Mouse (Mus musculus) hindbrain, embryonic 14.5 days (tissue): Measurements from ENCODE around the gene Vps72. TPM values are rescaled to one million over a fixed set of nuclear protein-coding genes. Genes with fewer than 3 reads are reported as not detected.

Experiments used
- ATAC-seq: fragments of 200-750 bp; cut with Nextera tagmentation; 2 replicates; pipeline ENCODE4 v1.8.0; 2017; ENCODE audit warnings: moderate number of reproducible peaks, mild to moderate bottlenecking, moderate TSS enrichment, moderate library complexity; ENCODE audit not compliant: low FRiP score
- DNase-seq: peaks from one replicate; pipeline ENCODE4 v3.0.0-alpha.2; 2015; ENCODE audit warnings: low spot score
- H3K27ac ChIP-seq: fragments of 300-500 bp; sonication (generic); 2 replicates; pipeline ENCODE4 v1.5.1; 2014; ENCODE audit warnings: mild to moderate bottlenecking, moderate library complexity
- H3K27me3 ChIP-seq: fragments of 300-500 bp; sonication (generic); 2 replicates; pipeline ENCODE4 v1.6.1; 2014; ENCODE audit warnings: mild to moderate bottlenecking, low read length, mixed read lengths; ENCODE audit not compliant: control insufficient read depth, insufficient read depth
- H3K36me3 ChIP-seq: fragments of 300-500 bp; sonication (generic); replicated peaks from 2 replicates; pipeline ENCODE4 v1.6.1; 2014; ENCODE audit not compliant: control insufficient read depth, insufficient read depth
- H3K4me1 ChIP-seq: fragments of 300-500 bp; sonication (generic); replicated peaks from 2 replicates; pipeline ENCODE4 v1.6.1; 2014; ENCODE audit warnings: antibody characterized with exemption, low read length, mixed read lengths; ENCODE audit not compliant: control insufficient read depth, insufficient read depth
- H3K4me2 ChIP-seq: fragments of 300-500 bp; sonication (generic); replicated peaks from 2 replicates; pipeline ENCODE4 v1.6.1; 2014; ENCODE audit warnings: mild to moderate bottlenecking, moderate library complexity
- H3K4me3 ChIP-seq: fragments of 300-500 bp; sonication (generic); replicated peaks from 2 replicates; pipeline ENCODE4 v1.5.1; 2014; ENCODE audit warnings: mild to moderate bottlenecking, low read length
- H3K9ac ChIP-seq: fragments of 300-500 bp; sonication (generic); 2 replicates; pipeline ENCODE4 v1.6.1; 2014
- H3K9me3 ChIP-seq: fragments of 300-500 bp; sonication (generic); 2 replicates; pipeline ENCODE4 v1.6.1; 2016; ENCODE audit warnings: low read length; ENCODE audit not compliant: control insufficient read depth
- WGBS: fragments of 180-500 bp; shearing (Covaris S2); extraction: QIAGEN DNeasy Blood & Tissue Kit; methylation state at CpG from one replicate; pipeline ENCODE4 v1.1.7; 2014; 5-methylcytosine and 5-hydroxymethylcytosine counted together
- polyA plus RNA-seq: library from polyadenylated mRNA; unstranded; fragments of >200 nt; fragmentation: Nextera tagmentation; extraction: Ambion mirVana; gene quantifications from 2 replicates; pipeline ENCODE4 v1.2.1, GENCODE M21; 2014

Gene Vps72
- polyA plus RNA-seq, 1 experiment from 2014 or later, result 150 TPM

- Histone ChIP-seq H3K4me2 (peak within 1 kb of the TSS; percentile 68), H3K9me3 (no peaks in the 10 kb centered on the region), H3K4me3 (peak within 1 kb of the TSS; percentile 85), H3K27me3 (no peaks in the 10 kb centered on the region), H3K36me3 (peaks cover 9% of the 10 kb centered on the region), H3K27ac (peak within 1 kb of the TSS; percentile 79), H3K4me1 (peaks cover 29% of the 10 kb centered on the region), H3K9ac (peak within 1 kb of the TSS; percentile 88)
- WGBS, result under 1% methylated on average over 66 of the region's 66 CpGs
- ATAC-seq (peak; percentile 93), DNase-seq (peak; percentile 85)
Measured at GRCm38 (mm10) chr3:95159987-95160963, 49.5 kb downstream of the Vps72 start, which contains the start of gene Sema6c. Gene Sema6c (plus strand): TSS chr3:95160457.

- no peaks in the 10 kb centered on the region for H3K9me3 ChIP-seq
- no peaks in the 10 kb centered on the region for H3K27me3 ChIP-seq
- peaks cover 17% of the 10 kb centered on the region for H3K36me3 ChIP-seq
- ATAC-seq (no peak; the same call in 1 of the 2 replicates), DNase-seq (no peak)
- H3K4me2 ChIP-seq, result peak overlapping the region; percentile 68
- peaks cover 29% of the 10 kb centered on the region for H3K4me1 ChIP-seq
- WGBS, result under 1% methylated on average over 29 of the region's 30 CpGs
- H3K27ac ChIP-seq, result peak overlapping the region; percentile 79
- peak overlapping the region; percentile 85 for H3K4me3 ChIP-seq
- peak overlapping the region; percentile 88 for H3K9ac ChIP-seq
Measured at GRCm38 (mm10) chr3:95161041-95161551, 50.3 kb downstream of the Vps72 start.

GRCm38 (mm10) chr3:95161618-95162344, 51.0 kb downstream of the Vps72 start:
- Histone ChIP-seq H3K27me3 (no peaks in the 10 kb centered on the region), H3K4me1 (peaks cover 29% of the 10 kb centered on the region), H3K27ac (peak overlapping the region; percentile 79), H3K36me3 (peaks cover 24% of the 10 kb centered on the region), H3K4me2 (peak overlapping the region; percentile 68), H3K4me3 (peak overlapping the region; percentile 85), H3K9me3 (no peaks in the 10 kb centered on the region), H3K9ac (peak overlapping the region; percentile 88)
- WGBS, result under 1% methylated on average over 9 of the region's 9 CpGs
- DNase-seq (no peak), ATAC-seq (no peak)

DNA sequence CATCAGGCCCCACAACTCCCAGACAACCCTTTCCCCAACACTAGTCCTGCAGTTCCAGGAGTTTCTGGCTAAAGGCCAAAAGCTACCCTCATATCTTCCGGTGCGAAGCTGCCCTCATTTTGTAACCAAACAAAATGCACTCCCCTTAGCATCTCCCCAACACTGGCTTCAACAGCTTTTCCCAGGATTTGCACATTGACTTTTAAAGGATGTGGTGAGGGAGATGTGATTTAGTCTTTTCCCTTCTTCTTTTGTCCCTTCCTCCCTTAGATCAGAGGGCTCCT, 51.5 kb downstream of the Vps72 start:
- Histone ChIP-seq H3K27me3 (no peaks in the 10 kb centered on the region), H3K4me3 (peak overlapping the region; percentile 85), H3K9me3 (no peaks in the 10 kb centered on the region), H3K4me1 (peaks cover 29% of the 10 kb centered on the region), H3K36me3 (peaks cover 29% of the 10 kb centered on the region), H3K27ac (peak overlapping the region; percentile 51; the same call in 1 of the 2 replicates), H3K4me2 (peak overlapping the region; percentile 68), H3K9ac (peak overlapping the region; percentile 88)
- DNase-seq, result no peak
- no peak for ATAC-seq
- 16% methylated on average over 2 of the region's 2 CpGs for WGBS

GRCm38 (mm10) chr3:95163419-95164255, 52.8 kb downstream of the Vps72 start:
- Histone ChIP-seq H3K4me2 (peak overlapping the region; percentile 68), H3K4me1 (peaks cover 29% of the 10 kb centered on the region), H3K27me3 (peaks cover 8% of the 10 kb centered on the region; the same call in 1 of the 2 replicates), H3K9ac (peak overlapping the region; percentile 88), H3K9me3 (no peaks in the 10 kb centered on the region), H3K4me3 (peak overlapping the region; percentile 85), H3K36me3 (peaks cover 43% of the 10 kb centered on the region), H3K27ac (no peak overlapping the region)
- ATAC-seq, result no peak
- 42% methylated on average over 11 of the region's 11 CpGs for WGBS
- no peak for DNase-seq

DNA sequence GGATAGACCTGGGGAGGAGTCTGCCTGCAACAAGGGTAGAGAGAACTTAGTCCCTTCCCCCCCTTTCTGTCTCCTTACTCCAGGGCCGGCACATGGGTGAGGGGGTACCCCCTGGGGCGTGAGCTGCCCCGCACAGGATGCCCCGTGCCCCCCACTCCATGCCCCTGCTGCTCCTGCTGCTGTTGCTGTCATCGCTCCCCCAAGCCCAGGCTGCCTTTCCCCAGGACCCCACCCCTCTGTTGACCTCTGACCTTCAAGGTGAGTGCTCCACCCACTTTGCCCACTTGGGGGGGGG, 53.4 kb downstream of the Vps72 start:
- Histone ChIP-seq H3K4me3 (0 out of 2 replicates have a peak overlapping the region, but pooled peaks have one; percentile 85), H3K27me3 (peaks cover 13% of the 10 kb centered on the region), H3K4me2 (peak overlapping the region; percentile 68; the same call in 1 of the 2 replicates), H3K9me3 (no peaks in the 10 kb centered on the region), H3K9ac (0 out of 2 replicates have a peak overlapping the region, but pooled peaks have one; percentile 88), H3K36me3 (peaks cover 48% of the 10 kb centered on the region), H3K27ac (no peak overlapping the region), H3K4me1 (peaks cover 28% of the 10 kb centered on the region)
- 64% methylated on average over 5 of the region's 5 CpGs for WGBS
- no peak for DNase-seq
- ATAC-seq, result no peak

DNA sequence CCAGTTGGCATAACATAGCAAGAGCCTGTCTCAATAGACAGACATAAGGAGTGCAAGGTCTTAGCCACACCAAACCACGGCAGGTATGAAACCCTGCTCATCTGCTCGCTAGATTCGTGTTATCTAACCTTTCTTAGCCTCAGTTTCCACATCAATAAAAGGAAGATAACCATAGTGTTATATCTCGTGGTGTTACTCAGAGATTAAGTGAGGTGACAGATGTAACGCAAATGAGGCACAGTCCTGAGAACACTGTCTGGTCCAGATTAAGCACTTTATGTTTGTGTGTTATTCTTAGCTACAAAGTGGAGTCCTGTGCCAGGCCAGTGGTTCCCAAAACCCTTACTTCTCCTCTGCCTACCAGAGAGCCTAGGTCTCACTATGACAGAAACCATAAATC, 54.0 kb downstream of the Vps72 start:
- ATAC-seq (no peak), DNase-seq (no peak)
- Histone ChIP-seq H3K27me3 (peaks cover 20% of the 10 kb centered on the region), H3K36me3 (peaks cover 55% of the 10 kb centered on the region), H3K4me1 (peaks cover 22% of the 10 kb centered on the region), H3K4me2 (no peak overlapping the region), H3K27ac (no peak overlapping the region), H3K9ac (no peak overlapping the region), H3K9me3 (no peaks in the 10 kb centered on the region), H3K4me3 (no peak overlapping the region)
- WGBS, result 85% methylated on average over 5 of the region's 5 CpGs

DNA sequence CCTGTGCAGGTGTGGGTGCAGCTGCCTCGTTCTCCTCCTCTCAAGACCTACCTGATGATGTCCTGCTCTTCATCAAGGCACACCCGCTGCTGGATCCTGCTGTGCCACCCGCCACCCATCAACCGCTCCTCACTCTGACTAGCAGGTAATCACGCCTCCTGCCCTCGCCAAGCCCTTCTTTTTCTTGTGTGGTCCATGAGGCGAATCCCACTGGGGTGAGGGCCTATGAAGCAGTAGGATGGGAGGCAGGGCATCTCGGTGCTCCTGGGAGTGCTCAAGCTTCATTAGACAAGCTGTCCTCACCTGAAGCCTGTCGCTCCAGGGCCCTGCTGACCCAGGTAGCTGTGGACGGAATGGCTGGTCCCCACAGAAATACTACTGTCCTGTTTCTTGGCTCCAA, 59.2 kb downstream of the Vps72 start:
- WGBS, result 89% methylated on average over 10 of the region's 10 CpGs
- Histone ChIP-seq H3K9me3 (no peaks in the 10 kb centered on the region), H3K27ac (no peak overlapping the region), H3K9ac (no peak overlapping the region), H3K36me3 (peaks cover 89% of the 10 kb centered on the region), H3K4me1 (peaks cover 6% of the 10 kb centered on the region; the same call in 1 of the 2 replicates), H3K4me2 (no peak overlapping the region), H3K27me3 (peaks cover 38% of the 10 kb centered on the region), H3K4me3 (no peak overlapping the region)
- no peak for DNase-seq
- ATAC-seq, result no peak
